Mouse (Mus musculus): ENCODE measurements at regions not wholly inside any gene's neighbourhood (a gene's known extent, or its start where the extent isn't known, plus 50 kb on each side); places are given as distances from the start of the nearest gene placed in this dataset.

- DNase-seq (ENCODE audit: low spot score), result no peak
Observed at GRCm38 (mm10) chr4:82089657-82090056, 615.9 kb downstream of the Nfib start.

GRCm38 (mm10) chr4:82083519-82083918, 622.0 kb downstream of the Nfib start:
- DNase-seq (ENCODE audit: low spot score), result no peak

- DNase-seq (ENCODE audit: low spot score), result no peak
Observed at GRCm38 (mm10) chr4:82068050-82068449, 625.4 kb upstream of the Mpdz start.

- no peak for DNase-seq (ENCODE audit: low spot score)
Observed at GRCm38 (mm10) chr4:82065641-82066358, 623.2 kb upstream of the Mpdz start.

GRCm38 (mm10) chr4:82062726-82063125, 620.1 kb upstream of the Mpdz start:
- DNase-seq (ENCODE audit: low spot score), result no peak

GRCm38 (mm10) chr4:82056671-82057070, 614.1 kb upstream of the Mpdz start:
- no peak for DNase-seq (ENCODE audit: low spot score)

GRCm38 (mm10) chr4:82048171-82048570, 605.6 kb upstream of the Mpdz start:
- DNase-seq (ENCODE audit: low spot score), result no peak

- DNase-seq (ENCODE audit: low spot score), result no peak
Observed at GRCm38 (mm10) chr4:82037473-82037872, 594.9 kb upstream of the Mpdz start.

GRCm38 (mm10) chr4:82035074-82035703, 592.6 kb upstream of the Mpdz start:
- no peak for DNase-seq (ENCODE audit: low spot score)

- no peak for DNase-seq (ENCODE audit: low spot score)
Observed at GRCm38 (mm10) chr4:82029237-82029636, 586.6 kb upstream of the Mpdz start.

- no peak for DNase-seq (ENCODE audit: low spot score)
Observed at GRCm38 (mm10) chr4:82027447-82027881, 584.8 kb upstream of the Mpdz start.

- DNase-seq (ENCODE audit: low spot score), result no peak
Observed at GRCm38 (mm10) chr4:82001406-82001732, 558.8 kb upstream of the Mpdz start.

- no peak for DNase-seq (ENCODE audit: low spot score)
Observed at GRCm38 (mm10) chr4:82000590-82001405, 558.2 kb upstream of the Mpdz start.

GRCm38 (mm10) chr4:81999654-82000314, 557.2 kb upstream of the Mpdz start:
- DNase-seq (ENCODE audit: low spot score), result no peak

- DNase-seq (ENCODE audit: low spot score), result no peak
Observed at GRCm38 (mm10) chr4:81999093-81999492, 556.5 kb upstream of the Mpdz start.

GRCm38 (mm10) chr4:81996445-81996844, 553.8 kb upstream of the Mpdz start:
- no peak for DNase-seq (ENCODE audit: low spot score)

- no peak for DNase-seq (ENCODE audit: low spot score)
Observed at GRCm38 (mm10) chr4:81995243-81995642, 552.6 kb upstream of the Mpdz start.

- DNase-seq (ENCODE audit: low spot score), result no peak
Observed at GRCm38 (mm10) chr4:81988796-81989195, 546.2 kb upstream of the Mpdz start.

- no peak for DNase-seq (ENCODE audit: low spot score)
Observed at GRCm38 (mm10) chr4:81986616-81987015, 544.0 kb upstream of the Mpdz start.

- no peak for DNase-seq (ENCODE audit: low spot score)
Observed at GRCm38 (mm10) chr4:81981811-81982210, 539.2 kb upstream of the Mpdz start.

- no peak for DNase-seq (ENCODE audit: low spot score)
Observed at GRCm38 (mm10) chr4:81970472-81970871, 527.9 kb upstream of the Mpdz start.

GRCm38 (mm10) chr4:81969621-81970115, 527.1 kb upstream of the Mpdz start:
- no peak for DNase-seq (ENCODE audit: low spot score)

All from c-Kit-positive CD71-positive TER-119-positive erythroid progenitor cells, embryonic 14.5 days (primary cell).